Mouse (Mus musculus) adrenal gland, adult 2 months (tissue): ENCODE data around the gene Dock9. TPM values are rescaled to one million over a fixed set of nuclear protein-coding genes. Genes with fewer than 3 reads are reported as not detected.
"Not testable (repeated sequence)": the region's sequence is repeated elsewhere in the genome, so short reads cannot be mapped to it uniquely, and the experiment has no call there.

Experiments
- DNase-seq: peaks from one replicate; pipeline ENCODE4 v3.0.0; 2021
- polyA plus RNA-seq: library from polyadenylated mRNA; depleted of rRNA; stranded (reverse); fragments of >200 nt; gene quantifications from 2 replicates; pipeline ENCODE4 v1.2.3, GENCODE M21; 2012
- total RNA-seq, 2 experiments: library from RNA; stranded (reverse); gene quantifications; 2 replicates each; pipeline ENCODE4 v1.2.3; 2021

Gene Dock9
- total and polyA plus RNA-seq, 3 experiments: 8.0 to 29.2 (median 18.6) TPM

GRCm38 (mm10) chr14:121737277-121737676 lies 60.4 kb downstream of the Dock9 start:
- no peak for DNase-seq

- no peak for DNase-seq
Measured at GRCm38 (mm10) chr14:121735678-121736077, 62.0 kb downstream of the Dock9 start.

- no peak for DNase-seq
Measured at GRCm38 (mm10) chr14:121734217-121734616, 63.4 kb downstream of the Dock9 start.

- DNase-seq: no peak
Measured at GRCm38 (mm10) chr14:121733694-121734093, 63.9 kb downstream of the Dock9 start.

GRCm38 (mm10) chr14:121732196-121732595 lies 65.4 kb downstream of the Dock9 start:
- DNase-seq: no peak

- no peak for DNase-seq
Measured at GRCm38 (mm10) chr14:121731688-121732168, 65.9 kb downstream of the Dock9 start.

- no peak for DNase-seq
Measured at GRCm38 (mm10) chr14:121730966-121731365, 66.7 kb downstream of the Dock9 start.

- DNase-seq: no peak
Measured at GRCm38 (mm10) chr14:121727996-121728395, 69.6 kb downstream of the Dock9 start.

- DNase-seq: no peak
Measured at GRCm38 (mm10) chr14:121724501-121724900, 73.1 kb downstream of the Dock9 start.

GRCm38 (mm10) chr14:121722774-121723173 lies 74.9 kb downstream of the Dock9 start:
- DNase-seq: no peak

GRCm38 (mm10) chr14:121721431-121721830 lies 76.2 kb downstream of the Dock9 start:
- DNase-seq: no peak

GRCm38 (mm10) chr14:121719638-121720601 lies 77.7 kb downstream of the Dock9 start:
- peak; percentile 34 for DNase-seq

- DNase-seq: not testable (repeated sequence)
Measured at GRCm38 (mm10) chr14:121714799-121715198, 82.8 kb downstream of the Dock9 start.

- DNase-seq: peak; percentile 27
Measured at GRCm38 (mm10) chr14:121714268-121714667, 83.4 kb downstream of the Dock9 start.

GRCm38 (mm10) chr14:121713830-121714197 lies 83.8 kb downstream of the Dock9 start:
- DNase-seq: no peak

GRCm38 (mm10) chr14:121713166-121713829 lies 84.3 kb downstream of the Dock9 start:
- no peak for DNase-seq

GRCm38 (mm10) chr14:121711089-121711826 lies 86.4 kb downstream of the Dock9 start:
- DNase-seq: peak; percentile 39

- no peak for DNase-seq
Measured at GRCm38 (mm10) chr14:121710130-121710529, 87.5 kb downstream of the Dock9 start.

- no peak for DNase-seq
Measured at GRCm38 (mm10) chr14:121708244-121708643, 89.4 kb downstream of the Dock9 start.

- no peak for DNase-seq
Measured at GRCm38 (mm10) chr14:121706482-121706901, 91.1 kb downstream of the Dock9 start.

- no peak for DNase-seq
Measured at GRCm38 (mm10) chr14:121705644-121706043, 92.0 kb downstream of the Dock9 start.

GRCm38 (mm10) chr14:121702534-121702933 lies 95.1 kb downstream of the Dock9 start:
- DNase-seq: no peak
